Mouse (Mus musculus): Measurements from ENCODE around the gene Ccdc189.

- TF ChIP-seq CTCF (IDR thresholded peaks at IDR 0.05; ENCODE audit: low read depth): no peak
- no peak for TF ChIP-seq EP300 (IDR thresholded peaks at IDR 0.05; ENCODE audit: low read depth)
Observed at GRCm38 (mm10) chr7:127613501-127613900, 25.1 kb upstream of the Ccdc189 start.
